Mouse (Mus musculus) intestine, embryonic 14.5 days (tissue): ENCODE results near the gene Vmp1. TPM values are rescaled to one million over a fixed set of nuclear protein-coding genes. Genes with fewer than 3 reads are reported as not detected.

Experiments
- ATAC-seq: fragments of 200-750 bp; cut with Nextera tagmentation; replicated peaks from 2 replicates; pipeline ENCODE4 v1.8.0; 2017; ENCODE audit warnings: low read depth, moderate number of reproducible peaks, moderate TSS enrichment, moderate library complexity; ENCODE audit not compliant: low FRiP score, low TSS enrichment
- DNase-seq: peaks from one replicate; pipeline ENCODE4 v3.0.0-alpha.2; 2018; ENCODE audit warnings: low spot score
- H3K27ac ChIP-seq: fragments of 300-500 bp; sonication (generic); 2 replicates; pipeline ENCODE4 v1.5.1; 2014; ENCODE audit warnings: low read depth, mild to moderate bottlenecking, control low read depth
- H3K27me3 ChIP-seq: fragments of 300-500 bp; sonication (generic); replicated peaks from 2 replicates; pipeline ENCODE4 v1.6.1; 2014; ENCODE audit warnings: low read length, control low read depth; ENCODE audit not compliant: control insufficient read depth, insufficient read depth
- H3K36me3 ChIP-seq: fragments of 300-500 bp; sonication (generic); 2 replicates; pipeline ENCODE4 v1.6.1; 2014; ENCODE audit warnings: low read length, control low read depth; ENCODE audit not compliant: control insufficient read depth, insufficient read depth
- H3K4me1 ChIP-seq: fragments of 300-500 bp; sonication (generic); replicated peaks from 2 replicates; pipeline ENCODE4 v1.6.1; 2014; ENCODE audit warnings: low read length, control low read depth, mixed read lengths; ENCODE audit not compliant: control insufficient read depth, insufficient read depth
- H3K4me2 ChIP-seq: fragments of 300-500 bp; sonication (generic); 2 replicates; pipeline ENCODE4 v1.6.1; 2014; ENCODE audit warnings: low read length
- H3K4me3 ChIP-seq: fragments of 300-500 bp; sonication (generic); 2 replicates; pipeline ENCODE4 v1.5.1; 2014; ENCODE audit warnings: low read depth, low read length, control low read depth, mixed read lengths
- H3K9ac ChIP-seq: fragments of 300-500 bp; sonication (generic); 2 replicates; pipeline ENCODE4 v1.6.1; 2014; ENCODE audit warnings: mild to moderate bottlenecking, low read length
- H3K9me3 ChIP-seq: fragments of 300-500 bp; sonication (generic); 2 replicates; pipeline ENCODE4 v1.6.1; 2016; ENCODE audit warnings: low read length, control low read depth; ENCODE audit not compliant: control insufficient read depth
- WGBS: fragments of 180-500 bp; shearing (Covaris S2); extraction: QIAGEN DNeasy Blood & Tissue Kit; methylation state at CpG from one replicate; pipeline ENCODE4 v1.1.7; 2014; 5-methylcytosine and 5-hydroxymethylcytosine counted together
- polyA plus RNA-seq: library from polyadenylated mRNA; unstranded; fragments of >200 nt; fragmentation: Nextera tagmentation; extraction: Ambion mirVana; gene quantifications from 2 replicates; pipeline ENCODE4 v1.2.1, GENCODE M21; 2014

Vmp1 gene
- polyA plus RNA-seq, 1 experiment from 2014 or later, result 133 TPM

- Histone ChIP-seq H3K4me3 (no peak overlapping the region), H3K27me3 (no peaks in the 10 kb centered on the region), H3K9ac (no peak overlapping the region), H3K9me3 (no peaks in the 10 kb centered on the region), H3K4me2 (no peak overlapping the region), H3K4me1 (peaks cover 8% of the 10 kb centered on the region; the same call in 1 of the 2 replicates), H3K27ac (0 out of 2 replicates have a peak overlapping the region, but pooled peaks have one; percentile 18), H3K36me3 (peaks cover 10% of the 10 kb centered on the region)
- WGBS, result 79% methylated on average over 2 of the region's 2 CpGs
- DNase-seq (no peak), ATAC-seq (no peak)
Measured at GRCm38 (mm10) chr11:86606621-86607339, 76.9 kb downstream of the Vmp1 start.

- Histone ChIP-seq H3K27me3 (no peaks in the 10 kb centered on the region), H3K4me2 (no peak overlapping the region), H3K36me3 (peaks cover 10% of the 10 kb centered on the region), H3K4me1 (peaks cover 8% of the 10 kb centered on the region; the same call in 1 of the 2 replicates), H3K27ac (0 out of 2 replicates have a peak overlapping the region, but pooled peaks have one; percentile 7), H3K9me3 (no peaks in the 10 kb centered on the region), H3K9ac (no peak overlapping the region), H3K4me3 (no peak overlapping the region)
- no peak for ATAC-seq
- no peak for DNase-seq
- WGBS, result 61% methylated on average over 5 of the region's 5 CpGs
Measured at GRCm38 (mm10) chr11:86604732-86605520, 78.7 kb downstream of the Vmp1 start.

GRCm38 (mm10) chr11:86604289-86604688 lies 79.3 kb downstream of the Vmp1 start:
- DNase-seq, result no peak
- Histone ChIP-seq H3K4me2 (no peak overlapping the region), H3K27me3 (no peaks in the 10 kb centered on the region), H3K9ac (no peak overlapping the region), H3K27ac (0 out of 2 replicates have a peak overlapping the region, but pooled peaks have one; percentile 7), H3K4me3 (no peak overlapping the region), H3K4me1 (peaks cover 8% of the 10 kb centered on the region; the same call in 1 of the 2 replicates), H3K36me3 (peaks cover 10% of the 10 kb centered on the region), H3K9me3 (no peaks in the 10 kb centered on the region)
- ATAC-seq, result no peak
- 94% methylated on average over 3 of the region's 3 CpGs for WGBS

- no peaks in the 10 kb centered on the region for H3K27me3 ChIP-seq
- no peak for ATAC-seq
- no peak overlapping the region for H3K27ac ChIP-seq
- peaks cover 8% of the 10 kb centered on the region; the same call in 1 of the 2 replicates for H3K4me1 ChIP-seq
- no peaks in the 10 kb centered on the region for H3K9me3 ChIP-seq
- H3K4me2 ChIP-seq, result no peak overlapping the region
- H3K36me3 ChIP-seq, result peaks cover 10% of the 10 kb centered on the region
- DNase-seq, result no peak
- WGBS, result 100% methylated on average over 1 of the region's 1 CpGs
- no peak overlapping the region for H3K4me3 ChIP-seq
- no peak overlapping the region for H3K9ac ChIP-seq
Measured at GRCm38 (mm10) chr11:86603719-86604118, 79.9 kb downstream of the Vmp1 start.

- WGBS, result 38% methylated on average over 3 of the region's 3 CpGs
- H3K4me1 ChIP-seq, result peaks cover 8% of the 10 kb centered on the region; the same call in 1 of the 2 replicates
- H3K4me2 ChIP-seq, result no peak overlapping the region
- ATAC-seq, result no peak
- H3K36me3 ChIP-seq, result peaks cover 10% of the 10 kb centered on the region
- no peak overlapping the region for H3K9ac ChIP-seq
- 0 out of 2 replicates have a peak overlapping the region, but pooled peaks have one; percentile 22 for H3K27ac ChIP-seq
- no peak overlapping the region for H3K4me3 ChIP-seq
- no peak for DNase-seq
- no peaks in the 10 kb centered on the region for H3K9me3 ChIP-seq
- H3K27me3 ChIP-seq, result no peaks in the 10 kb centered on the region
Measured at GRCm38 (mm10) chr11:86602116-86602515, 81.5 kb downstream of the Vmp1 start.

- DNase-seq, result no peak
- Histone ChIP-seq H3K36me3 (no peaks in the 10 kb centered on the region), H3K9ac (no peak overlapping the region), H3K9me3 (no peaks in the 10 kb centered on the region), H3K27ac (no peak overlapping the region), H3K4me3 (no peak overlapping the region), H3K4me1 (peaks cover 6% of the 10 kb centered on the region; the same call in 1 of the 2 replicates), H3K27me3 (no peaks in the 10 kb centered on the region), H3K4me2 (no peak overlapping the region)
- WGBS, result 90% methylated on average over 7 of the region's 7 CpGs
- no peak for ATAC-seq
Measured at GRCm38 (mm10) chr11:86600209-86600557, 83.5 kb downstream of the Vmp1 start.

GRCm38 (mm10) chr11:86599378-86600208 lies 84.0 kb downstream of the Vmp1 start:
- DNase-seq (no peak), ATAC-seq (no peak)
- no peaks in the 10 kb centered on the region for H3K27me3 ChIP-seq
- H3K4me1 ChIP-seq, result peaks cover under 1% of the 10 kb centered on the region; the same call in 1 of the 2 replicates
- 72% methylated on average over 4 of the region's 4 CpGs for WGBS
- H3K36me3 ChIP-seq, result no peaks in the 10 kb centered on the region
- no peaks in the 10 kb centered on the region for H3K9me3 ChIP-seq
- H3K4me2 ChIP-seq, result no peak overlapping the region
- no peak overlapping the region for H3K4me3 ChIP-seq
- H3K27ac ChIP-seq, result no peak overlapping the region
- H3K9ac ChIP-seq, result no peak overlapping the region

- WGBS, result 86% methylated on average over 1 of the region's 1 CpGs
- no peak overlapping the region for H3K27ac ChIP-seq
- no peak overlapping the region for H3K4me3 ChIP-seq
- DNase-seq (no peak), ATAC-seq (no peak)
- H3K4me2 ChIP-seq, result no peak overlapping the region
- no peaks in the 10 kb centered on the region for H3K36me3 ChIP-seq
- H3K4me1 ChIP-seq, result no peaks in the 10 kb centered on the region
- H3K27me3 ChIP-seq, result no peaks in the 10 kb centered on the region
- no peaks in the 10 kb centered on the region for H3K9me3 ChIP-seq
- H3K9ac ChIP-seq, result no peak overlapping the region
Measured at GRCm38 (mm10) chr11:86598572-86598971, 85.1 kb downstream of the Vmp1 start.
